Mouse (Mus musculus) natural killer cell, adult 2 months (primary cell): ENCODE results near the gene Pla2g4e.
A peak's percentile ranks its signal among the peaks of the same experiment; 100 is the strongest.

Experiments
- DNase-seq, 2 experiments: peaks; one replicate each; pipeline ENCODE4 v3.0.0; 2022; ENCODE audit warnings: low spot score in 2 of 2

The Pla2g4e gene

GRCm38 (mm10) chr2:120235947-120236640, 9.0 kb downstream of the Pla2g4e start:
- no peak for DNase-seq

GRCm38 (mm10) chr2:120235381-120235780, 9.8 kb downstream of the Pla2g4e start:
- no peak for DNase-seq

DNA sequence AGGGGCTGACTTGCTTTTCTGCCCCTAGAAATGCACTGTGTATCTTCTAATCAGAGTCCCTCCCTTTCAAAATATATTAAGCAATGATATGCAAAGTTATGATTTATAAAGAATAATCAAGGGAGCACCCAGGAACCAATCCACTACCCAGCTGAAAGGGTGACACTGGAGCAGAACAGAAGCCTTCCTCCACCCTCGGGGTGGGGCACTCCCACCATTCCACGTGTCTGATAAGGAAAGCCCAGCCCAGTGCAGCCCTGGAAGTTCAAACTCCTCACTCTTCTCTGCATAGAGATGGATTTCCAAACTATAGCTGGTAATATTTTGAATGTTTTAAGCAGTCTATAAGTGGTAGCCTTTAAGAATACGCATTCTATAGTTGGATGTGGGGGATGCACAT, 13.5 kb downstream of the Pla2g4e start:
- DNase-seq, result no peak

- no peak for DNase-seq
These were observed 30.5 kb downstream of the Pla2g4e start for GRCm38 (mm10) chr2:120214600-120214999.

DNA sequence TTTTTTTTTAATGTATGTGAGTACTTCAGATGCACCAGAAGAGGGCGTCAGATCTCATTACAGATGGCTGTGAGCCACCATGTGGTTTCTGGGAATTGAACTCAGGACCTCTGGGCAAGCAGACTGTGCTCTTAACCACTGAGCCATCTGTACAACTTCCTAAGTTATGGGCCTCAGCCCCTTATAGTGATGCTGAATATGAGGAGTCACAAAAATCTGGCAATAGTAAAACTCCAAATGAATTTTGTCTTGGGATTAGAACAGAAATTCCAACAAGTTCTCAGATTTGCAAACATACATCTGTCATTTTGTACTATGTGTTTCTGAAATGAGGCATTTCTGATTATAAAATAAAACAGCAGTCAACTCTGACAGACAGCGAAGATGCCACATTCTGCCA, 33.7 kb downstream of the Pla2g4e start:
- DNase-seq, result no peak

- DNase-seq, result no peak
These were observed 37.2 kb downstream of the Pla2g4e start for GRCm38 (mm10) chr2:120207926-120208325.

- DNase-seq, result no peak
These were observed 38.1 kb downstream of the Pla2g4e start for GRCm38 (mm10) chr2:120207028-120207427.

GRCm38 (mm10) chr2:120203742-120204141, 41.4 kb downstream of the Pla2g4e start:
- no peak for DNase-seq

- DNase-seq, result no peak
These were observed 45.1 kb downstream of the Pla2g4e start for GRCm38 (mm10) chr2:120200077-120200476.

DNA sequence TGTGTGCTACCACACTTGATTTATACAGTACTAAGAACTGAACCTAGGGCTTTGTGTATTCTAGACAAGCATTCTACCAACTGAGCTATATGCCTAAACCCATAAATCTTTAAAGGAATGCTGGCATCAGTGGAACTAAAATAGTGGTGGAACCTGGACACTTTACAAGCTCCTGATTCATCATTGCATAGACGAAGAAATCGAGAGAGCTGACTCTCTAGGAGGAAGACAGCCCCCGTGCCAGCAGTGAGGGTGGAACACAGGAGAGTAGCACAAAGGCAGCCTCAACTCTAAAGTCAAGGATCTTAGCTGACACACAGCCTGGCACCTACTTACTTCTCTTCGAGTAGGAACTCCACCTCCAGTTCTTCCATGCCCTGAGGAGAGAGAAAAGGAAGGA, 57.0 kb downstream of the Pla2g4e start:
- DNase-seq, result no peak

DNA sequence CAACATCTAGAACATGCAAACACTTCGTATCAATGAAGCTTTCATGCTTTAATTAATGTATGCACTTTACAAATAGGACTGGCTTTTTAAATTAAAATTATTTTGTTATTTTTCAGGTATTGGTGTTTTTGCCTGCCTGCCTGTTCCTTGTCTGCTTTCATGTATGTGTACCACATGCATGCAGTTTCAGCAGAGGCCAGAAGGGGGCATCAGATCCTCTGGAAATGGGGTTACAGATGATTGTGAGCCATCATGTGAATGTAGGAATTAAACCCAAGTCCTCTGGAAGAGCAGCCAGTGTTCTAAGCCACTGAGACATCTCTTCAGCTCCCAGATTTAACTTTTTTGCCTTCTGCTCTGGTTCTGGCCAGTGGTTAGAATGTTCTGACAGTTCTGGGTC, 57.6 kb downstream of the Pla2g4e start:
- no peak for DNase-seq

DNA sequence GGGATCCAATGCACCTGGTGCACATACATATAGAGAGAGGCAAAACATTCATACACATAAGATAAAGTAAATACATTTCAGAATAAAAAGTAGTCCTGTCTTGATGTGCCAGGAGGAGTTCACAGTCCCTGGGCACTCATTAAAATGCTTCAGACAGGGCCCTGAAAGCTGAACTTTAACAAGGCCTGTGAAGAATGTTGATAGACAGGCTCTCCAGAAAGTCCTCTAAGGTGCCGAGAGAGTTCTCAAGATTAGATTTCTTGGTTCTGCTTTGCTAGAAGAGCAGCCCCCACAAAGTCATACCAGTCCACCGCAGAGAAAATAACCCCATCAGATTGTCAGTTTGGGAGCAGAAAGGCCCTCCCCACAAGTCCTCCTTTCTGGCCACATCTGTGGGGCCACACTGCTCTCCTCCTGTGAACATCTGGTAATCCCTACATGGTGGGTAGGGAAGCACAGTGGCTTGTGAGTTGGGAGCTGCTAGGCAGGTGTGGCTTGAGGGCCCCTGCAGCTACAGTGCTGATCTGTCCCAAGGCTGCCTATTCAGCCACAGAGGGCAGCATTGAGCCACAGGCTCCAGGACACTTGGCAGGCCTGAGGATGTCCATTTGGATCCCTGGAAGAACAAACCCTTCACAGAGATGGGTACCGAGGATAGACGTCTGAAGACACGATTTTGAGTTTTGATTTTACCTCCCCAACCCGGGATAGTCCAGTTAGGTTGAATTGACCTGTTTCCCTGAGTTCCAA, 59.4 kb downstream of the Pla2g4e start:
- DNase-seq, result no peak

- DNase-seq, result no peak
These were observed 66.2 kb downstream of the Pla2g4e start for GRCm38 (mm10) chr2:120178936-120179335.

GRCm38 (mm10) chr2:120173718-120174117, 71.4 kb downstream of the Pla2g4e start:
- DNase-seq, result peak; percentile 12 to 43

DNA sequence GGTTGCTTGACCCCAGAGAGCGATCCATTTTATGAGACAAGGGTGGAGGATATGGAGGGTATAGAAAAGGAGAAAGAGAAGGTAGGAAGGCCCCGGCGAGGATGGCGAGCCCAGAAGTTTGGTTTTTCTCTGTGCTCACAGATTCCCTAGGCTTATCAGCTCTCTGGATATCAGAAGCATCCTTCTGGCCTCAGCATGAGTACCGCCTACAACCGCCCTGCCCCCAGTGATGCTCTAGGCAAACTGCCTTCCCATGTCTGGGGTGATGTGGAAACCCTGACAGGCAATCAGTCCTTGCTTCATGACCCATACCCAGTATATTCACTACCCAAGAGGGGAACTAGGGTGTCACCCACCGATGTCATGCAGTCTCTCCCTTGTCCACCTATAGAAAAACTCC, 73.8 kb downstream of the Pla2g4e start:
- DNase-seq, result no peak

DNA sequence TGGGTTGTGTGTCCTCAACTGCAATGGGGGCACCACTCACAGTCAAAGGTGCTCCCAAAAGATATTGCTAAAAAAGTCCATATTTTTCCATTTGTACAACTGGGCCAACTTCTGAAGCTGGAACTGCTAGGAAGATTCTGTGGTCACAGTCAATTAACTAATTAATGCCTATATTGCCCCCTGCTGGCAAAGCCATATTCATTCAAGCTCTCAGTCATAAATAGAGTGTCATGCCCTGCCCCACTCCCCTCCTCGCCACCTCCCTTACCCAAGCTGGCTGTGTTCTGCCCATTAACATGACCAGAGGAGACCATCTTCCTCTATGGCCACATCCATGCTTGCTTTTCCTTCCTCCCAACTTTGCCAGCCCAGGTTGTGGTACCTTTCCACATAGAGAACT, 74.4 kb downstream of the Pla2g4e start:
- peak in 1 of 2 experiments; percentile 49 for DNase-seq

DNA sequence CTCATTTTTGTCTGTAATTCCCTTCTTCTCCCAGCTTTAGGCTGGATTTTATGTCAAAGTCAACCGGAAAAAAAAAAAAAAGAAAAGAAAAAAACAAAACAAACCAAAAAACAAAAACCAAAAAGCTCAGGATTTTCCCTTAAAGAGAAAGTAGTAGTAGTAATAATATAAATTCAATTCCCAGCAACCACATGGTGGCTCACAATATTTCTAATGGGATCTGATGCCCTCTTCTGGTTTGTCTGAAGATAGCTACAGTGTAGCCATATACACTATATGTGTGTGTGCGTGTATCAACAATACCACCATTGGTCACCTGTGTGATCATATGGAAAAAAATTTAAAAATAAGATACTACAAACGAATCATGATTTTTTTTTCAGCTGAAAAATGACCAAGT, 75.8 kb downstream of the Pla2g4e start:
- no peak for DNase-seq

GRCm38 (mm10) chr2:120167763-120168162, 77.4 kb downstream of the Pla2g4e start:
- no peak for DNase-seq

- no peak for DNase-seq
These were observed 79.7 kb downstream of the Pla2g4e start for GRCm38 (mm10) chr2:120165474-120165873.

GRCm38 (mm10) chr2:120159434-120159833, 85.7 kb downstream of the Pla2g4e start:
- DNase-seq, result no peak

DNA sequence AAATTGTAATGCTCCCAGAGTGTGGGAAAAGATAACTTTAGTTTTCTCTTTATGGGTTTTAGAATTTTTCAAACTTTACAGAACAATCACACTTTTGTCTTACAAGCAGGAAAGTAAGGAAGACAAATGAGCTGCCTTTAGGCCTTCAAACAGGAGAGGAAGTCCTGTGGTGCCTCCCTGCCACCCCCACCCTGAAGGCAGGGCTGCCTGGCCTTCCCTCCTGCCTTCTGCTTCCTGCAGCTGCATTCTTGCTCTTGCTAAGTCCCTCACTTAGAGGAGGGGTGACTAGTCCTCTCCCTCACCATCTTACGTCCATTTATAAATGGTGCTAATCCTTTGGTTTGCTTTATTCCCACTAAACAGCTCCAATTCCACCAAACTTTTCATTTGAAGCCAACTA, 86.3 kb downstream of the Pla2g4e start:
- DNase-seq, result no peak

GRCm38 (mm10) chr2:120158016-120158415, 87.1 kb downstream of the Pla2g4e start:
- no peak for DNase-seq

DNA sequence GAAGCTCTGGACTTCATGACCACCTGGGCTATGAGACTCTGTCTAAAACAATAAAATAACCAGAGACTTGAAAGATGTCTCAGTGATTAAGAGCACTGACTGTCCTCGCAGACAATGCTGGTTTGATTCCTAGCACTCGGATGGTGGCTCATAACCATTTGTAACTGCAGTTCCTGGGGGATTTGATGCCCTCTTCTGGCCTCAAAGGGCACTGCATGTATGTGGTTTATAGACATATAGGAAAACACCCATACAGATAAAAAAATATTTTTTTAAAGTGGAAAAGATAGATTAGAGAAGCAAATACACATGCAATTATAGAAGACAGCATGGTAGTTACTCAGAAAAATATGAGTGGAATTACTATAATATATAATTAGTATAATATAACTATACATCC, 87.5 kb downstream of the Pla2g4e start:
- peak in 1 of 2 experiments; percentile 16 for DNase-seq
